In genomic region chr7:144180885-144181284, GRCm38 (mm10) we compare ENCODE assay signal across 9 mouse cellular contexts.
DNase-seq lines count a peak whose midpoint lies in the region; TF ChIP-seq lines count a peak whose summit lies in the region.
"Had no signal": no experiment of that assay in that cellular context is flagged by ENCODE, and none has a peak within 500 bp of the region (broad histone marks: within the 10 kb centered on the region; RNA-seq: fewer than 3 reads in every experiment).

No protein-coding gene starts in this region.

- peak; percentile 6 for DNase-seq in gastrocnemius, adult 18-20 months (ENCODE audit: low spot score)
- no peak for DNase-seq in gastrocnemius, postnatal 25 days
- peak; percentile 51 to 61 for DNase-seq in cerebellum, adult 18-20 months
- peak; percentile 47 to 66 for DNase-seq in frontal cortex, postnatal 25 days (ENCODE audit: low spot score in 2 of 2)
- DNase-seq in layer of hippocampus, postnatal 10 days (ENCODE audit: low spot score in 2 of 2): peak; percentile 68 to 75
- peak; percentile 76 for DNase-seq in mesoderm, embryonic 11.5 days (ENCODE audit: low read depth, low spot score)
- peak in 1 of 2 experiments; percentile 24 for DNase-seq in spleen, adult 2 months (ENCODE audit: low read depth in 1 of 2, low spot score in 2 of 2)

- H3K27ac ChIP-seq in ES-Bruce4 (ENCODE audit: insufficient read depth, low read length): no peak overlapping the region
- H3K27ac ChIP-seq in spleen, adult 2 months (ENCODE audit: insufficient read depth, low read length): no peak overlapping the region
- H3K27ac ChIP-seq: limb, embryonic 15.5 days had no signal

- no peaks in the 10 kb centered on the region for H3K9me3 ChIP-seq in ES-Bruce4 (replicated peaks; ENCODE audit: control insufficient read depth, insufficient read depth, low read length, poor library complexity, severe bottlenecking)
- H3K9me3 ChIP-seq: limb, embryonic 15.5 days had no signal

- no peak for TF ChIP-seq POLR2A in ES-Bruce4 (IDR thresholded peaks at IDR 0.05; ENCODE audit: insufficient read depth, low read length)
- no peak for TF ChIP-seq POLR2A in spleen, adult 2 months (IDR thresholded peaks at IDR 0.05; ENCODE audit: low read depth, low read length)

- H3K9ac ChIP-seq in ES-Bruce4 (ENCODE audit: low read depth, poor library complexity, severe bottlenecking): no peak overlapping the region
- H3K9ac ChIP-seq: limb, embryonic 15.5 days had no signal

- H3K4me3 ChIP-seq in ES-Bruce4 (ENCODE audit: low read depth, low read length): no peak overlapping the region
- no peak overlapping the region for H3K4me3 ChIP-seq in spleen, adult 2 months (ENCODE audit: extremely low read depth, insufficient read depth, insufficient read length)
- H3K4me3 ChIP-seq: limb, embryonic 15.5 days had no signal

- 19% methylated on average over 6 of the region's 6 CpGs for WGBS in spleen, adult 2 months

- TF ChIP-seq EP300 in ES-Bruce4 (IDR thresholded peaks at IDR 0.05; ENCODE audit: insufficient read depth, low read depth, low read length): no peak

- TF ChIP-seq CTCF in ES-Bruce4 (IDR thresholded peaks at IDR 0.05; ENCODE audit: low read depth, low read length): peak; percentile 96
- TF ChIP-seq CTCF in spleen, adult 2 months (IDR thresholded peaks at IDR 0.05; ENCODE audit: extremely low read depth, insufficient read depth, insufficient read length, insufficient replicate concordance): peak; percentile 59; the same call in 1 of the 2 replicates

- no peaks in the 10 kb centered on the region for H3K27me3 ChIP-seq in ES-Bruce4 (ENCODE audit: control insufficient read depth, insufficient read depth, low read length, poor library complexity, severe bottlenecking)
- no peaks in the 10 kb centered on the region for H3K27me3 ChIP-seq in spleen, adult 2 months (ENCODE audit: control insufficient read depth, insufficient read depth, low read length)

- no peaks in the 10 kb centered on the region for H3K4me1 ChIP-seq in ES-Bruce4 (ENCODE audit: control insufficient read depth, insufficient read depth, low read length)
- H3K4me1 ChIP-seq in spleen, adult 2 months (ENCODE audit: control insufficient read depth, insufficient read depth, insufficient read length): no peaks in the 10 kb centered on the region

- no peaks in the 10 kb centered on the region for H3K36me3 ChIP-seq in ES-Bruce4 (ENCODE audit: control insufficient read depth, insufficient read depth, low read length, poor library complexity, severe bottlenecking)
- H3K36me3 ChIP-seq in spleen, adult 2 months (ENCODE audit: control insufficient read depth, insufficient read depth, low read length): no peaks in the 10 kb centered on the region
- H3K36me3 ChIP-seq: limb, embryonic 15.5 days had no signal
